Mouse (Mus musculus): ENCODE measurements around the gene Pdia3. TPM values are rescaled to one million over a fixed set of nuclear protein-coding genes. Genes with fewer than 3 reads are reported as not detected.

Gene Pdia3
- polyA plus RNA-seq, 1 experiment from 2014 or later = 249 TPM

DNA sequence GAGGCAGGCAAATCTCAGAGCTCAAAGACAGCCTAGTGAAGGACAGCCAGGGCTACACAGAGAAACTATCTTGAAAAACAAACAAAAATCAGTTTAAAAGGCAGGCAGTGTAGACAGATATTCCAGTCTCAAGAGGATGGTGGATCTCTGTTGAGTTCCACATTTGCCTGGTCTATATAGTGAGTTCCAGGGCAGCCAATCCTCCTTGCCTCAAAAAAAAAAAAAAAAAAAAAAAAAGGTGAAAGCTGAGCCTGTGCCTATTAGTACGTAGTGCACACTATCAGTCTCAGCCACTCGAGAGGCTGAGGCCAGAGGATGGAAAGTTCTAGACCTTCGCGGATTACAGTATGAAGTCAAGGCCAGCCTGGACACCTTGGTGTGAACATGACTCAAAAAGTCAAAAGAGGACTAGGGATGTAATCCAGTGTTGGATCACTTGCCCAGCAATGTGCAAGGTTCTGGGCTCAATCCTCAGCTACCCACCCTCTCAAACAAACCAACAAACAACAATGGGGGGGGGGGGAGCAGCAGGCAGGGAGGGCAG is 660 bp upstream of the Pdia3 start:
- Histone ChIP-seq H3K36me3 (ENCODE audit: control insufficient read depth, insufficient read depth, low read length) (peaks cover 13% of the 10 kb centered on the region), H3K27me3 (ENCODE audit: control insufficient read depth, insufficient read depth, low read length) (no peaks in the 10 kb centered on the region), H3K4me2 (ENCODE audit: low read length) (peak overlapping the region; percentile 75), H3K27ac (replicated peaks; ENCODE audit: low read depth, low read length) (peak overlapping the region; percentile 97), H3K4me3 (replicated peaks; ENCODE audit: low read depth, low read length) (peak overlapping the region; percentile 99), H3K9me3 (ENCODE audit: control insufficient read depth, low read length) (no peaks in the 10 kb centered on the region), H3K9ac (replicated peaks; ENCODE audit: low read length) (peak overlapping the region; percentile 96), H3K4me1 (ENCODE audit: control insufficient read depth, insufficient read depth, low read length) (peaks cover 20% of the 10 kb centered on the region)
- 16% methylated on average over 4 of the region's 4 CpGs for WGBS
- ATAC-seq (ENCODE audit: low FRiP score, low TSS enrichment) = peak; percentile 12
- peak; percentile 59 for DNase-seq

DNA sequence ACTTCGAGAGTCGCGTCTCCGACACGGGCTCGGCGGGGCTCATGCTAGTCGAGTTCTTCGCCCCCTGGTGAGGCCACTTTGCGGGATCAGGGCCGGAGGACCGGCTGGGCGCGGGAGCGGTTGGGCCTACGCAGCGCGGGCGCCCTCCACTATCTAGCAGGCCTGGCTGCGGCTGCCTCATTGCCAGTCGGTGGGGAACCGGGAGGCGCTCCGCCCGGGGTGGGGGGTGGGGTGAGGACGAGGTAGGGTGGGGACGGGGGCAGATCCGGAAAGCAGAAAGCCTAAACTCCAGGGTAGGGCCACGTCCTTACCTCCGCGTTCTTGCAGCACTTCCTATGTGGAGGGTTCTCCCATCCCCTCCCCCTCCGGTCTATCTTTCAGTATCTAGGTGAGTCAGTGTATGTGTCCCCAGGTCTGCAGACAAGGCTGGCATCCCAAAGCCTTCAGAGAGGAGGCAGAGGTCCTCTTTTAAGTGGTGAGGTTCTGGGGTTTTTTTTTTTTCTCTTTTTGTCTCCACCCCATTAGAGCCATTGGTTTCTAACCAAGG is 637 bp downstream of the Pdia3 start:
- ATAC-seq (ENCODE audit: low FRiP score, low TSS enrichment) = peak; percentile 51
- Histone ChIP-seq H3K36me3 (ENCODE audit: control insufficient read depth, insufficient read depth, low read length) (peaks cover 26% of the 10 kb centered on the region), H3K4me2 (ENCODE audit: low read length) (peak overlapping the region; percentile 75), H3K4me3 (replicated peaks; ENCODE audit: low read depth, low read length) (peak overlapping the region; percentile 99), H3K4me1 (ENCODE audit: control insufficient read depth, insufficient read depth, low read length) (peaks cover 20% of the 10 kb centered on the region), H3K27me3 (ENCODE audit: control insufficient read depth, insufficient read depth, low read length) (no peaks in the 10 kb centered on the region), H3K9ac (replicated peaks; ENCODE audit: low read length) (peak overlapping the region; percentile 96), H3K27ac (replicated peaks; ENCODE audit: low read depth, low read length) (peak overlapping the region; percentile 97), H3K9me3 (ENCODE audit: control insufficient read depth, low read length) (no peaks in the 10 kb centered on the region)
- under 1% methylated on average over 32 of the region's 32 CpGs for WGBS
- DNase-seq = peak; percentile 63

DNA sequence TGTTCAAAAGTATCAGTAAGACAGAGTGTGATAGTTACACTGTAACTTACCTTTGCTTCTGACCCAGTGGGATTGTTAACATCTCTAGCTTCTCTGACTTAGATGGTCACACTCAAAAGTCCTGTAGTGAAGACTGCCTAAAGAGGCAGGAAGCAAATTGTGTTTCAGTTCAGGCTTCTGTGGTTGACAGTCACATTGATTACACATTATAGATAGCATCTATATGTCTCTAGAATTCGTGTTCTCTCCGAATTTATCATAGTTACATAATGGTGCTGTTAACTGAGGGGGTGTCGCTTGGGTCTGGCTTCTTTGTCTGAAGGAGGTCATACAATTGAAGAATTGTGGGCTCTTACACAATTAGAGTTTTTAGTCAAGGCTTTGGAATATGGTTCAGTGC is 1.5 kb downstream of the Pdia3 start:
- 61% methylated on average over 3 of the region's 3 CpGs for WGBS
- Histone ChIP-seq H3K4me2 (ENCODE audit: low read length) (peak overlapping the region; percentile 75), H3K9ac (replicated peaks; ENCODE audit: low read length) (peak overlapping the region; percentile 96; the same call in 1 of the 2 replicates), H3K9me3 (ENCODE audit: control insufficient read depth, low read length) (no peaks in the 10 kb centered on the region), H3K36me3 (ENCODE audit: control insufficient read depth, insufficient read depth, low read length) (peaks cover 31% of the 10 kb centered on the region), H3K4me3 (replicated peaks; ENCODE audit: low read depth, low read length) (peak overlapping the region; percentile 99), H3K4me1 (ENCODE audit: control insufficient read depth, insufficient read depth, low read length) (peaks cover 20% of the 10 kb centered on the region), H3K27ac (replicated peaks; ENCODE audit: low read depth, low read length) (no peak overlapping the region), H3K27me3 (ENCODE audit: control insufficient read depth, insufficient read depth, low read length) (no peaks in the 10 kb centered on the region)
- DNase-seq (no peak), ATAC-seq (ENCODE audit: low FRiP score, low TSS enrichment) (no peak)

DNA sequence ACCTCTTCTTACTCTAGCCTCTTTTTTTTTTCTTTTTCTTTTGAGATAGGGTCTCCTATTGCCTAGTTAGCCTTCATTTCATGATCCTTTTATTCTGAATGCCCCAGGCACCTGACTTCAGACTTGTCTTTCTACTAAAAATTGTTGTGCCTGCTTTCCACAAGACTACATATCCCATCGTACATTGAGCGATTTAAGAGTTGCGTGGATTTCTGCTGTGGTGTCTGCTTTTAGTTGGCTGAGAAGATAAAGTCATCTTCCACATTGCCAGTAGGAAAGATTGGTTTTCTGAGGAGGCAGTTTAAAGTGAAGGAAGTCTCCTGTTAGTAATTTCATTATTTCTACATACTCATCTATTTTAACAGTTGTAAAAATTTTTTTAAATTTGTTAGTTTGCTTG is 2.0 kb downstream of the Pdia3 start:
- Histone ChIP-seq H3K9me3 (ENCODE audit: control insufficient read depth, low read length) (no peaks in the 10 kb centered on the region), H3K4me1 (ENCODE audit: control insufficient read depth, insufficient read depth, low read length) (peaks cover 20% of the 10 kb centered on the region), H3K9ac (replicated peaks; ENCODE audit: low read length) (no peak overlapping the region; the same call in 1 of the 2 replicates), H3K27ac (replicated peaks; ENCODE audit: low read depth, low read length) (no peak overlapping the region), H3K36me3 (ENCODE audit: control insufficient read depth, insufficient read depth, low read length) (peaks cover 30% of the 10 kb centered on the region), H3K4me2 (ENCODE audit: low read length) (peak overlapping the region; percentile 75), H3K27me3 (ENCODE audit: control insufficient read depth, insufficient read depth, low read length) (no peaks in the 10 kb centered on the region), H3K4me3 (replicated peaks; ENCODE audit: low read depth, low read length) (peak overlapping the region; percentile 99; the same call in 1 of the 2 replicates)
- DNase-seq (no peak), ATAC-seq (ENCODE audit: low FRiP score, low TSS enrichment) (no peak)
- 85% methylated on average over 3 of the region's 3 CpGs for WGBS

DNA sequence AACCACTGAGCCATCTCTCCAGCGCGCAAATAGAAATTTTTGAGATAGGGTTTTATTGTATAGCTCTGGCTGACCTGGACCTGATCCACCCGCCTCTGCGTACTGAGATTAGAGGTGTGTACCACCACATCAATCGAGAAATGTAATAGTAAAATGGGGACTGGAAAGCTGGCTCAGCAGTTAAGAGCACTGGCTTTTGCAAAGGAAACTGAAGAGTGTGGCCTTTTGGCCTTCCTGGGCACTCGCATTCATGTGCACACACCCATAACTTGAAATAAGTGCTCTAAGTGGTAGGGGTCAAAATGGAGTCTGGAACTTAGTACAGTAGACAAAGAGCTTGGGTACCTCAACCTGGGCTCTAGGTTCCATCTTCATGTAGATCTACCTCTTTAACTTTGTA is 2.8 kb downstream of the Pdia3 start:
- Histone ChIP-seq H3K27ac (replicated peaks; ENCODE audit: low read depth, low read length) (no peak overlapping the region), H3K27me3 (ENCODE audit: control insufficient read depth, insufficient read depth, low read length) (no peaks in the 10 kb centered on the region), H3K9me3 (ENCODE audit: control insufficient read depth, low read length) (no peaks in the 10 kb centered on the region), H3K36me3 (ENCODE audit: control insufficient read depth, insufficient read depth, low read length) (peaks cover 33% of the 10 kb centered on the region), H3K4me2 (ENCODE audit: low read length) (peak overlapping the region; percentile 22; the same call in 1 of the 2 replicates), H3K4me1 (ENCODE audit: control insufficient read depth, insufficient read depth, low read length) (peaks cover 20% of the 10 kb centered on the region), H3K4me3 (replicated peaks; ENCODE audit: low read depth, low read length) (no peak overlapping the region), H3K9ac (replicated peaks; ENCODE audit: low read length) (no peak overlapping the region)
- no peak for DNase-seq
- no peak for ATAC-seq (ENCODE audit: low FRiP score, low TSS enrichment)
- 95% methylated on average over 6 of the region's 6 CpGs for WGBS

DNA sequence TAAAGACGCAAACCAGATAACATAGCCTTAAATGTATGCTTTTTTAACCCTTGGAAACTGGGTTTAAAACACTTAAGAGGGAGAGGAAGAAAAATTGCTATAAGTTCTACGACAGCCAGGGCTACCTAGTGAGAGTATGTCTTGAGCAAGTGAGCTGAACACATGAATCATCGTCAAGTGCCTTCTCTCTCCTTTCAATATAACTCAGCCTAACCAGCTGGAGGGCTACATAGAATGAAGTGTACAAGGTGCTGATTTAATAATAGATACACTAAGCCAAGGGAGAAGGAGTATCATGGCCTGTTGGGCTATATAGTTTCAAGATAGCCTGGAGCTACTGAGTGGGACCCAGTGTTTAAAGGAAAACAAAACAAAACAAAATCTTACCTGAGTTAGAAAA is 4.9 kb downstream of the Pdia3 start:
- 96% methylated on average over 3 of the region's 3 CpGs for WGBS
- Histone ChIP-seq H3K4me3 (replicated peaks; ENCODE audit: low read depth, low read length) (no peak overlapping the region), H3K9ac (replicated peaks; ENCODE audit: low read length) (no peak overlapping the region), H3K27ac (replicated peaks; ENCODE audit: low read depth, low read length) (no peak overlapping the region), H3K9me3 (ENCODE audit: control insufficient read depth, low read length) (no peaks in the 10 kb centered on the region), H3K27me3 (ENCODE audit: control insufficient read depth, insufficient read depth, low read length) (no peaks in the 10 kb centered on the region), H3K4me1 (ENCODE audit: control insufficient read depth, insufficient read depth, low read length) (peaks cover 20% of the 10 kb centered on the region), H3K36me3 (ENCODE audit: control insufficient read depth, insufficient read depth, low read length) (peaks cover 52% of the 10 kb centered on the region), H3K4me2 (ENCODE audit: low read length) (no peak overlapping the region)
- ATAC-seq (ENCODE audit: low FRiP score, low TSS enrichment) (no peak), DNase-seq (no peak)

DNA sequence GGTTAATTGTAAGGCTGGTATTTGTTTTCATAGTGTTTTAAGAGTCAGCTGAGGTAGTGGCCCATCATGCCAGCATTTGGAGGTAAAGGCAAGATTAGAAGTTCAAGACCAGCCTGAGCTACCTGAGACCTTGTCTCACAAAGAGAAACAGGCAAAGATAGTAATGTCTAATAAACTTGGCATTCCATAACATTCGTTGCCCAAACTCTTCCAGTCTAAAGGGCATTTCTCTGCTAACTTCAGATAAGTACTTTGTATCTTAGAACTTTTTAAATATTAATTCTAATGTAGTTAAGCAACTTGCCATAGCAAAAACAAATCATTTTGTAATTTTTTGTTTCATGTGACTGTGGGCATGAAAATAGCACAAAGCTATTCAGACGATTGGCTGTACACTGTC is 9.6 kb downstream of the Pdia3 start:
- ATAC-seq (ENCODE audit: low FRiP score, low TSS enrichment) (no peak), DNase-seq (no peak)
- peaks cover 84% of the 10 kb centered on the region for H3K36me3 ChIP-seq (ENCODE audit: control insufficient read depth, insufficient read depth, low read length)
- H3K4me3 ChIP-seq (replicated peaks; ENCODE audit: low read depth, low read length) = no peak overlapping the region
- no peak overlapping the region for H3K27ac ChIP-seq (replicated peaks; ENCODE audit: low read depth, low read length)
- H3K4me1 ChIP-seq (ENCODE audit: control insufficient read depth, insufficient read depth, low read length) = no peaks in the 10 kb centered on the region
- no peak overlapping the region for H3K4me2 ChIP-seq (ENCODE audit: low read length)
- H3K9ac ChIP-seq (replicated peaks; ENCODE audit: low read length) = no peak overlapping the region
- no peaks in the 10 kb centered on the region for H3K9me3 ChIP-seq (ENCODE audit: control insufficient read depth, low read length)
- 93% methylated on average over 2 of the region's 2 CpGs for WGBS
- H3K27me3 ChIP-seq (ENCODE audit: control insufficient read depth, insufficient read depth, low read length) = no peaks in the 10 kb centered on the region

DNA sequence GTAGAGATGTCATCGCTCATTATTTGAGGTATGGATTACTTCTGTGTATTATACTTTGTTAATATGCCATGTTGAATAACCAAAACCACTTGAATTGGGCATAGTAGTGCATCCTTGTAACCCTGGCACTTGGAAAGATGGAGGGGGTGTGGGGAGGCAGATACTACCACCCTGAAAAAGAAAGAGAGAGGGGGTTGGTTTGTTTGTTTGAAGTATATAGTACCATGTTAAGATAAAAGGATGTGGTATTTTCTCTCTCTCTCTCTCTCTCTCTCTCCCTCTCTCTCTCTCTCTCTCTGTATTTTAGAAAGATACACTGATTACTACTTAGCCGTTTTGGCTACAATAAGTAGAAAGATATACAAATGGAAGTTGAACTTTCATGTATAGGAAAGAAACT is 12.3 kb downstream of the Pdia3 start:
- H3K4me3 ChIP-seq (replicated peaks; ENCODE audit: low read depth, low read length) = no peak overlapping the region
- H3K4me1 ChIP-seq (ENCODE audit: control insufficient read depth, insufficient read depth, low read length) = no peaks in the 10 kb centered on the region
- 94% methylated on average over 2 of the region's 2 CpGs for WGBS
- ATAC-seq (ENCODE audit: low FRiP score, low TSS enrichment) = no peak
- no peak overlapping the region for H3K4me2 ChIP-seq (ENCODE audit: low read length)
- H3K27ac ChIP-seq (replicated peaks; ENCODE audit: low read depth, low read length) = no peak overlapping the region
- no peak for DNase-seq
- peaks cover 91% of the 10 kb centered on the region for H3K36me3 ChIP-seq (ENCODE audit: control insufficient read depth, insufficient read depth, low read length)
- H3K27me3 ChIP-seq (ENCODE audit: control insufficient read depth, insufficient read depth, low read length) = no peaks in the 10 kb centered on the region
- no peaks in the 10 kb centered on the region for H3K9me3 ChIP-seq (ENCODE audit: control insufficient read depth, low read length)
- no peak overlapping the region for H3K9ac ChIP-seq (replicated peaks; ENCODE audit: low read length)

DNA sequence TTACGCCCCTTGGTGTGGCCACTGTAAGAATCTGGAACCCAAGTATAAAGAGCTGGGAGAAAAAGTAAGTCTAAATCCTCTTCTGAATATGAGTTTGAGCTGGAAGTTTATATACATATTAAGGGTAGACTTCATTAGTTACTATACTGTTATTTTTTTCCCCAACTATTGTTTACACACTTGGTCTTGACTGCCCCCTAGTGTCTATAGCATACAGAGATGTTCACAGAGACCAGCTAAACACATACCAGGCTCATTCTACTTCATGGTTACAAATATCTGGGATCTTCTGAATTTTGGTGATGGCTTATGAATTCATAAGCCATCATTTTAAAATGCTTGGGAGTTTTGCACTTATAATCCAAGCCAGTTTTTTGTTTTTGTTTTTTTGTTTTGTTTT is 21.3 kb downstream of the Pdia3 start:
- H3K27ac ChIP-seq (replicated peaks; ENCODE audit: low read depth, low read length) = no peak overlapping the region
- ATAC-seq (ENCODE audit: low FRiP score, low TSS enrichment) (no peak), DNase-seq (peak; percentile 70)
- H3K4me3 ChIP-seq (replicated peaks; ENCODE audit: low read depth, low read length) = no peak overlapping the region
- no peaks in the 10 kb centered on the region for H3K4me1 ChIP-seq (ENCODE audit: control insufficient read depth, insufficient read depth, low read length)
- H3K4me2 ChIP-seq (ENCODE audit: low read length) = no peak overlapping the region
- WGBS = 93% methylated on average over 1 of the region's 1 CpGs
- H3K36me3 ChIP-seq (ENCODE audit: control insufficient read depth, insufficient read depth, low read length) = peaks cover 97% of the 10 kb centered on the region
- no peaks in the 10 kb centered on the region for H3K27me3 ChIP-seq (ENCODE audit: control insufficient read depth, insufficient read depth, low read length)
- H3K9ac ChIP-seq (replicated peaks; ENCODE audit: low read length) = no peak overlapping the region
- no peaks in the 10 kb centered on the region for H3K9me3 ChIP-seq (ENCODE audit: control insufficient read depth, low read length)
